Mouse (Mus musculus) embryonic facial prominence, embryonic 13.5 days (tissue): Measurements from ENCODE around the gene Hoxd11. TPM values are rescaled to one million over a fixed set of nuclear protein-coding genes. Genes with fewer than 3 reads are reported as not detected.

Experiments
- ATAC-seq: fragments of 200-750 bp; cut with Nextera tagmentation; 2 replicates; pipeline ENCODE4 v1.8.0; 2017; ENCODE audit warnings: low read depth; ENCODE audit not compliant: insufficient number of reproducible peaks, insufficient read depth, low FRiP score, low TSS enrichment
- H3K27ac ChIP-seq: fragments of 300-500 bp; sonication (generic); 2 replicates; pipeline ENCODE4 v1.5.1; 2015; ENCODE audit warnings: moderate library complexity, mild to moderate bottlenecking, inconsistent platforms
- H3K27me3 ChIP-seq: fragments of 300-500 bp; sonication (generic); 2 replicates; pipeline ENCODE4 v1.6.1; 2015; ENCODE audit warnings: mild to moderate bottlenecking, inconsistent platforms
- H3K36me3 ChIP-seq: fragments of 300-500 bp; sonication (generic); 2 replicates; pipeline ENCODE4 v1.6.1; 2015; ENCODE audit warnings: mild to moderate bottlenecking, inconsistent platforms
- H3K4me1 ChIP-seq: fragments of 300-500 bp; sonication (generic); 2 replicates; pipeline ENCODE4 v1.6.1; 2015; ENCODE audit warnings: inconsistent platforms
- H3K4me2 ChIP-seq: fragments of 300-500 bp; sonication (generic); 2 replicates; pipeline ENCODE4 v1.6.1; 2015; ENCODE audit warnings: moderate library complexity, mild to moderate bottlenecking, inconsistent platforms
- H3K4me3 ChIP-seq: fragments of 300-500 bp; sonication (generic); 2 replicates; pipeline ENCODE4 v1.5.1; 2015; ENCODE audit warnings: mild to moderate bottlenecking, inconsistent platforms
- H3K9ac ChIP-seq: fragments of 300-500 bp; sonication (generic); 2 replicates; pipeline ENCODE4 v1.6.1; 2015; ENCODE audit warnings: mild to moderate bottlenecking, inconsistent platforms
- H3K9me3 ChIP-seq: fragments of 300-500 bp; sonication (generic); 2 replicates; pipeline ENCODE4 v1.6.1; 2016; ENCODE audit warnings: inconsistent platforms
- WGBS: fragments of 180-500 bp; shearing (Covaris S2); methylation state at CpG from one replicate; pipeline ENCODE4 v1.1.7; 2015; ENCODE audit warnings: mixed read lengths; 5-methylcytosine and 5-hydroxymethylcytosine counted together
- polyA plus RNA-seq: library from polyadenylated mRNA; unstranded; fragments of >200 nt; fragmentation: Nextera tagmentation; extraction: Ambion mirVana; gene quantifications from 2 replicates; pipeline ENCODE4 v1.2.1, GENCODE M21; 2015

The Hoxd11 gene
- not detected in 2 replicates for polyA plus RNA-seq

DNA sequence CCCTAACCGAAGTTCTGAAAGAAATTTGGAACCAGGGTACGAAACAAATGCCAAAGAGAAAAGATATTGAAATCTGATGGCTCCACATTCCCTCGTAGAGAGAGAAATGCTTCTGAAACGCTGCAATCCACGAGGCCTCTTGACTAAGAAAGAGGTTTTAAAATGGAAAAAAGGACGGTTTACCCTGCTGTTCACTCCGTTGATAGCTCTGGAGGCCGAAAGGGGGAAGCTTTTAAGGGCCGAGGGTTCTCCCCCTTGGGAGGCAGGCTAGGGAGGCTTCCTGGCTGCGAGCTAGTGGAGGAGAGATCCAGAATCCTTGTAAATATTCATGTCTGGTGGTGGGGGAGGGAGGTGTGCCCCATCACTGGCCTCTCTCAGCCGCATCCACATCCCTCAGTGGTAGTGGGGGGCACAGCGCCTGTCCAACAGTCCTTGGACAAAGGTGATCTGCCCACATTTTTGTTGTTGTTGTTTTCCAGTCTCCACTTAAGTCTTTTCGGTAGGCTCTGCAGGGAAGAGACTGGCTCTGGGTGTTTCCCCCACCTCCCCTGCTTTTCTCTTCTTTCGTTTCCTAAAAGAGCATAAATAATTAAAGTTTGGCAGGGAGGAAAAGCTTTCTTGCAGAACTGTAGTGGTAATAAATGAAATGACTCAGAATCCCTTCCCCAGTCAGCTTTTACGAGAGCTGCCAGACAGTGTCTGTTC lies at the start of gene Hoxd11:
TSS of gene Hoxd11 (plus strand) at position 667 of the 705 bp plus-strand sequence.
- 0 out of 2 replicates have a peak within 1 kb of the TSS, but pooled peaks have one; percentile 7 for H3K4me2 ChIP-seq
- H3K9me3 ChIP-seq, result no peaks in the 10 kb centered on the region
- peaks cover 25% of the 10 kb centered on the region for H3K4me1 ChIP-seq
- 2% methylated on average over 15 of the region's 15 CpGs for WGBS
- H3K36me3 ChIP-seq, result no peaks in the 10 kb centered on the region
- H3K4me3 ChIP-seq, result peak within 1 kb of the TSS; percentile 8; the same call in 1 of the 2 replicates
- peaks cover 100% of the 10 kb centered on the region for H3K27me3 ChIP-seq
- no peak for ATAC-seq
- H3K9ac ChIP-seq, result no peak within 1 kb of the TSS
- no peak within 1 kb of the TSS for H3K27ac ChIP-seq

DNA sequence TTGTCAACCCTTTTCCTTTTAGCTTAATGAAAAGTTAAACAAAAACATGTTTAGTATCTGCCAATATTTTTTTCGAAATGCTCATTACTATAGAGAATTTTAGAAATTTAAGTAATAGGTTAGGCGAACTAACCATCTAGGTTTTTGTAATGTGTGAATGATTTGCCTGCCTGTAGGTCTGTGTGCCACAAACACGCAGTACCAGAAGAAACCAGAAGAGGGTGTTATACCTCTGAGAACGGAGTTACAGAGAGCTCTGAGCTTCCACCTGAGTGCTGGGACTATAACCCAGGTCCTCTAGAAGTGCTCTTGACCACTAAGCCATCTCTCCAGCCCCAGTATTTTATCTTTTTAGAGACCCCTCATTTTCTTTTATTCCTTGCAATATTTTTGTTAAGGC lies 43.9 kb upstream of the Hoxd11 start:
- no peaks in the 10 kb centered on the region for H3K4me1 ChIP-seq
- no peak overlapping the region for H3K9ac ChIP-seq
- no peak overlapping the region for H3K4me3 ChIP-seq
- H3K9me3 ChIP-seq, result no peaks in the 10 kb centered on the region
- no peaks in the 10 kb centered on the region for H3K36me3 ChIP-seq
- H3K27me3 ChIP-seq, result peaks cover 10% of the 10 kb centered on the region; the same call in 1 of the 2 replicates
- H3K4me2 ChIP-seq, result no peak overlapping the region
- WGBS, result 65% methylated on average over 4 of the region's 4 CpGs
- no peak for ATAC-seq
- H3K27ac ChIP-seq, result no peak overlapping the region

GRCm38 (mm10) chr2:74642431-74642830 lies 36.9 kb upstream of the Hoxd11 start:
- Histone ChIP-seq H3K4me2 (no peak overlapping the region), H3K36me3 (no peaks in the 10 kb centered on the region), H3K27me3 (peaks cover 59% of the 10 kb centered on the region), H3K9ac (no peak overlapping the region), H3K4me3 (no peak overlapping the region), H3K9me3 (no peaks in the 10 kb centered on the region), H3K4me1 (no peaks in the 10 kb centered on the region), H3K27ac (no peak overlapping the region)
- ATAC-seq, result no peak
- WGBS, result 61% methylated on average over 5 of the region's 5 CpGs

DNA sequence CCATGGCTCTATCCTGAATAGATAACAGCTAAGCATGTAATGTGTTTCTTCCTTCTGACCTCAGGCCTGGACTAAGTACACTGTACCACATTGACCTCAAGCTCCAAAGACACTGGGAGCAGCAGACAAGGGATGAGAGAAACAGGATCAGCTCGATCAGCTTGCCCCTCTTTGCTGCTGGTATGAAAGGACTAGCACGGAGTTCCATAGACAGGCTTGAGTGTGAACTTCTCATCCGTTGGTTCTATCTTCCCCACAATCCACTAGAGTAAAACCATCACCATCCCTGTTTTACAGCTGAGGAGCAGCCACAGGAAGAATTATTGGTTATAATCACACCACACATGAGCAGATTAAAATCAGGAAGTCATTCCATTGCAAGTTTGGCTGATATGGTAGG lies 33.7 kb upstream of the Hoxd11 start:
- Histone ChIP-seq H3K4me1 (peaks cover 6% of the 10 kb centered on the region; the same call in 1 of the 2 replicates), H3K36me3 (no peaks in the 10 kb centered on the region), H3K27ac (no peak overlapping the region), H3K4me2 (no peak overlapping the region), H3K4me3 (no peak overlapping the region), H3K9ac (no peak overlapping the region), H3K27me3 (peaks cover 83% of the 10 kb centered on the region), H3K9me3 (no peaks in the 10 kb centered on the region)
- WGBS, result 80% methylated on average over 3 of the region's 3 CpGs
- ATAC-seq, result no peak

DNA sequence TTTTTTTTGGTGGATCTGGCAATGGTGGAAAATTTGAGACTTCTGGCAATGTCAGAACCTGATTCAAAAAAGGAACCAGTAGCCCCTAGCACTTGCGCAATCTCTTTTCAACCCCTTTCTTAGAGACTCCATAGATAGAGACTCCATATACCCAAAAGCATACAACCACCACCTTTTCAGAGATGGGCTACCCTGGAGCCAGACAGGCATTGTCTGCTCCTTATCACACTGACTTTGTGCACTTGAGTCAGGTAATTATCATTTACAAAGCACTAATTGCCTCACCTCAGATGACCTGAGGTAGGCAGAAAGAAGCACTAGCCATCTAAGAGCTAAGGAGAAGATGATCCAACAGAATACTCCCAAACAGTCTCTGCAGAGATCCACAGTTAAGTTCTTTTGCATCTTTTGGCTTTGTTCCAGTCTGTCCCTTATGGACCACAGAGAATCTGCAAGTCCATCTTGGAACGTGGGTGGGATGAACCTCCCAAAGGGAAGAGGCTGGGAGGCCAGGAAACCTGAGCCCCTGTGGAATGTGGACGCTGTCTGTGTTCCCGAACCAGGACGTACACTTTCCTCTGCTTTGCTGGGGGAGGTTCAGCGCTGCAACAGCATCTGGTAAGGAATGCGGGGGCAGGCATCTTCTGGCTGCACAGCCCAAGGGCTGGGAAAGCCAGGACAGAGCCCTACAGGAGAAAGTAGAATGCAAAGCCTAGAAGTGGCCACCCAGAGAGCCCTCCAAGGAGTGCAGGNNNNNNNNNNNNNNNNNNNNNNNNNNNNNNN lies 32.1 kb upstream of the Hoxd11 start:
- H3K27ac ChIP-seq, result no peak overlapping the region
- peaks cover 6% of the 10 kb centered on the region; the same call in 1 of the 2 replicates for H3K4me1 ChIP-seq
- no peaks in the 10 kb centered on the region for H3K9me3 ChIP-seq
- H3K4me3 ChIP-seq, result no peak overlapping the region
- ATAC-seq, result no peak
- H3K36me3 ChIP-seq, result no peaks in the 10 kb centered on the region
- H3K27me3 ChIP-seq, result peaks cover 95% of the 10 kb centered on the region
- WGBS, result 15% methylated on average over 7 of the region's 7 CpGs
- H3K4me2 ChIP-seq, result no peak overlapping the region
- no peak overlapping the region for H3K9ac ChIP-seq

DNA sequence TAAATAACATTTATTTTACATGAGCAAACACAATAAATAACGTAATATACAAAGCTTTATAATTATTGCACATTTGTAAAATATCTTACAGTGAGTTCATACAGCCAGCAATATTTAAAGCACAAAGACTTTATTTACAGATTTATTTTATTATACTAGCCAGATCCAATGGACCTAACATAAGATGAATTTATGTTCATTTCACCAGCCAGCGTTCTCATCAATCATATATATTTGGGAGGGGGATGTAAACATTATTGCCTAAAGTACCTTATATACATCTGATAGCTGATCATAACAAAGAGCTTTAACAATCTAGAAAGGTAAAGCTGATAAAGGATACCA lies 26.4 kb upstream of the Hoxd11 start:
- no peak overlapping the region for H3K9ac ChIP-seq
- H3K4me2 ChIP-seq, result no peak overlapping the region
- peaks cover 22% of the 10 kb centered on the region for H3K4me1 ChIP-seq
- H3K36me3 ChIP-seq, result no peaks in the 10 kb centered on the region
- no peak overlapping the region for H3K27ac ChIP-seq
- H3K9me3 ChIP-seq, result no peaks in the 10 kb centered on the region
- H3K27me3 ChIP-seq, result peaks cover 90% of the 10 kb centered on the region
- ATAC-seq, result no peak
- H3K4me3 ChIP-seq, result no peak overlapping the region
- WGBS, result 43% methylated on average over 2 of the region's 2 CpGs

DNA sequence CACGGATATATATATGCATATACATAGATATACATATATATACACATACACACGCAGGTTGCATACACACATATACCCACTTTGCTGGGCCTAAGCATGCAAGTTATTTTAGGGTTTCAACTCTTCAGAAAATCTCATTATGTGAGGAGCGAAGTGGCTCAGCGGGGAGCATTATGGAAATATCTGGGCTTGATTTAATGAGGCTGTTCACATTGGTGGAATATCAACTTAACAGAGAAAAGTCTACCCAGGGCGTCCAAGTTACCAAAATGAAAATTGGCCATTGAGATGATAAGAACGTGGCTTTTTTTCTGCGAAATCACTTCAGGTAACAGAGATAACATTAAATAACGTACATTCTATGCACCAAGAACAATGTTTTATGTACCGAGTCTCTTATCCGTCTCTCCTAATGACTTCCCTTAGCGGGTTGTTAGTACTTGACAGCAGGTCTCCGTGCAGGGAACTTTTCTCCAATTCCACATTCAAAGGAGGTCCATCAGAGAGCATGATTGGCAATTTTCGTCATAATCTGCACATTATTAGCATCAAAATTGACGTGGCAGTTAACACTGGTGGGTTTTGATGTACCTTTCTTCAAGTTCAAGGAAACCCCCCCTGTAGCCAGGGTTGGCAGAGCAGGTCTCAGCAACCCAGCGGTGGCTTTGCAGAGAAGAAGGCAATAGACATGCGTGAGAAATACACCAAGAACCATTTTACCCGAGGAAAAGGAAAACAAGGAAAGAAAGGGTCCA lies 25.4 kb upstream of the Hoxd11 start:
- Histone ChIP-seq H3K9me3 (no peaks in the 10 kb centered on the region), H3K9ac (no peak overlapping the region), H3K36me3 (no peaks in the 10 kb centered on the region), H3K4me2 (no peak overlapping the region), H3K27me3 (peaks cover 90% of the 10 kb centered on the region), H3K27ac (no peak overlapping the region), H3K4me3 (no peak overlapping the region), H3K4me1 (peaks cover 21% of the 10 kb centered on the region)
- 12% methylated on average over 17 of the region's 17 CpGs for WGBS
- ATAC-seq, result no peak

DNA sequence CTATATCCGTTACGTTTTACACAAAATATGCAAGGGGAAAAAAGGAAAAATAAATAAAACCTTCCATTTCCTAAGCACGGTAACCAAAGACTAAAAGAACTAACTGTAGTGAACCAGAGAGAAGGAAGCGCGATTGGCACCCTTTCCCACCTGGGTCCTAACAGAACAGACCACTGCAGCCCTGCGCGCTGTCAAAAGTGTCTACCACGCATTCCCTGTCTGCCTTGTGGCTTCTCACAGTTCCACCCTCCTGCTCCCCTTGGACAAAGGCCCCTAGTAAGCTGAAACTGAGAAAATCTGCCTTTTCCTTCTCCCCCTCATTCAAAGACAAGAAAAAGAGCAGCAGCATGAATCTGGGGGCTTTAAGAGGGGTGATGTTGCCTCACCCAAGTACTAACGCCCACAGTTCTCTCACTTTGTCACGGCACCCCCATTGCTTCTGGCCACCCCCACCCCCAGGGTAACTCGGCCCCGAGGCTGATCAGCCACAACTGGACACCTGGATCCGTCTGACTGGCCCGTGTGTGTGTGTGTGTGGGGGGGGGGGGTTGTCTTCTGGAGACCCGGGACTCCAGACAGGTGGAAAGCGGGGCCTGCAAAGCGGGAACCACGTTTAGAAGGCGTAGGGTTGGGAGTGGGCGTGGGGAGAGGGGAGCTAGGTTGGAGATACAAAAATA lies 24.5 kb upstream of the Hoxd11 start:
- no peaks in the 10 kb centered on the region for H3K36me3 ChIP-seq
- 5% methylated on average over 20 of the region's 20 CpGs for WGBS
- no peaks in the 10 kb centered on the region for H3K9me3 ChIP-seq
- H3K4me1 ChIP-seq, result peaks cover 25% of the 10 kb centered on the region
- peak overlapping the region; percentile 42; the same call in 1 of the 2 replicates for H3K4me3 ChIP-seq
- peak overlapping the region; percentile 62; the same call in 1 of the 2 replicates for H3K4me2 ChIP-seq
- H3K27ac ChIP-seq, result no peak overlapping the region
- H3K27me3 ChIP-seq, result peaks cover 90% of the 10 kb centered on the region
- ATAC-seq, result no peak; the same call in 1 of the 2 replicates
- no peak overlapping the region for H3K9ac ChIP-seq

DNA sequence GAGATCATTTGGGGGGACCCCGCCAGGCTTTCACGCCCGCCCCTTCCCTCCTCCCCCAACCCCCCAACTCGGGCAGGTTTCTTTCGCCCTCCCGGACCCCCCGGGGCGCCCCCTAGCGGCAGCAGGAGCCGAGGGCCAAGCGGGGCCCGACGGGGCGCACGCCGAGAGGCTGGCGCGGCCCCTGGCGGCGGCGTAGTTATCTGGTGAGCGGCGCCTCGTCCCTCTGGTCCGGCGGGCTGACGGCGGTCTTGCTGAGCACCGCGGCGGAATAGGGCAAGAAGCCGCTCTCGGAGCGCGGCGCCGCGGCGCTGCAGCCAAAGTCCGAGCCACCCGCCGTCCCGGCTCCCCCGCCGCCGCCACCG lies 24.0 kb upstream of the Hoxd11 start:
- under 1% methylated on average over 29 of the region's 47 CpGs for WGBS
- Histone ChIP-seq H3K4me2 (peak overlapping the region; percentile 62), H3K9me3 (no peaks in the 10 kb centered on the region), H3K4me3 (peak overlapping the region; percentile 42), H3K4me1 (peaks cover 25% of the 10 kb centered on the region), H3K9ac (peak overlapping the region; percentile 36; the same call in 1 of the 2 replicates), H3K27ac (no peak overlapping the region), H3K27me3 (peaks cover 90% of the 10 kb centered on the region), H3K36me3 (no peaks in the 10 kb centered on the region)
- ATAC-seq, result no peak

DNA sequence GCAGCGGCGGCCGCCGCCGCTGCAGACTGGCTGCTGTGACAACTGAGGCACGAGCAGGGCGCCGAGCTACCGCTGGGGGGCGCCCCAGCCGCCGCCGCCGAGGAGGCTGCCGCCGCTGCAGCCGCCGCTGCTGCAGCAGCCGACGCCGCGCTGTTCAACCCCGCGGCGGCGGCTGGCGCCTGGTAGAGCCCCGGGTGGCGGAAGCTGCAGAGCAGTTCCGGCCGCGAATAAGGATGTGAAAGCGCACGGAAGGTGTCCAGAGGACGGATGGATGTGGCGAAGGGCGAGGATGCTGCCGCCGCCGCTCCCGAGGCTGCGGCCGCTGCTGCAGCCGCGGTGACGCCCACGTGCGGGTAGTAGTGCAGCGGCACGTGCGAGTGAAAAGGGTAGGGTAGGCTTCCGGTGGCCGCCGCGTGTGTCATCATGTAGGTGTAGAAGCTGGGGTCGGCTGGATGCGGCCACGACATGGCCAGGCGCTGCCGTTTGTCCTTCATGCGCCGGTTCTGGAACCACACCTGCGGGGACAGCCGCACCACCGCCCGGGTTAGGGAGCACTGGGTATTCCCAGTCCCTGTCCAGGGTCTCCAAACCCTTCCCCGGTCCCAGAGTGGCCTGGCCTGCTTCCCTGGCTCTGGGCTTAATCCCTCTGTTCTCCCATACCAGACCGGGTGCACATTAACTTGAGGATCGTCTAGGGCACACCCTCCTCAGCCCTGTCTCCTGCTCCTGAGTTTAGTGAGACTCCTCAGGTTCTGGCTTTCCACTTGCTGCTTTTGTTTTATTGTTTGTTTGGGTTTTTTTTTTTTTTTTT lies 23.3 kb upstream of the Hoxd11 start:
- peak overlapping the region; percentile 42 for H3K4me3 ChIP-seq
- H3K9ac ChIP-seq, result peak overlapping the region; percentile 36; the same call in 1 of the 2 replicates
- ATAC-seq, result no peak; the same call in 1 of the 2 replicates
- H3K27ac ChIP-seq, result no peak overlapping the region
- no peaks in the 10 kb centered on the region for H3K9me3 ChIP-seq
- under 1% methylated on average over 65 of the region's 69 CpGs for WGBS
- peaks cover 90% of the 10 kb centered on the region for H3K27me3 ChIP-seq
- H3K4me2 ChIP-seq, result peak overlapping the region; percentile 62
- peaks cover 27% of the 10 kb centered on the region for H3K4me1 ChIP-seq
- H3K36me3 ChIP-seq, result no peaks in the 10 kb centered on the region
